Mouse (Mus musculus): ENCODE results near the gene Tmc8. TPM values are rescaled to one million over a fixed set of nuclear protein-coding genes. Genes with fewer than 3 reads are reported as not detected.
A peak's percentile ranks its signal among the peaks of the same experiment; 100 is the strongest.

The Tmc8 gene
- polyA plus RNA-seq, 1 experiment = 0.39 TPM

DNA sequence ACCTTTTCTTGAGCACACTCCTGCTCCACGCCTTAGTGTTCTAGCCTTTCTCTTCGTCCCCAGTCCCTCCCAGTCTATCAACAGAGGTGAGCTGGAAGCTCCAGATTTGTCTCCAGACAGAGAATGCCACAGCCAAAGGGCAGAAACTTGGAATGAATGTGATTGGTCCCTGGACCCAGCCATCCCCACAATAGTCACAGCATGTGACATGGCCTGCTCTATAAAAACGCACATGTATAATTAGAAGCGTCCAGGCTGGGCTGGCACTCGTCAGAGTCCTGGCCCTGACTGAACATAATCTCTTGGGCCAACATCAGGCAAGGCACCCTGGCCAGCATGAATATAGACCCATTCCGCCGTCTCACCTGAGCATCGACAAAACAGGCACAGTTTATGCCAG is 37.2 kb downstream of the Tmc8 start:
- H3K27ac ChIP-seq (ENCODE audit: insufficient read depth, low read length) = no peak overlapping the region
- TF ChIP-seq CTCF (IDR thresholded peaks at IDR 0.05; ENCODE audit: borderline replicate concordance, insufficient read depth, low read length) (no peak), POLR2A (IDR thresholded peaks at IDR 0.05; ENCODE audit: low read depth, low read length) (no peak)
- peaks cover 15% of the 10 kb centered on the region for H3K4me1 ChIP-seq (ENCODE audit: control insufficient read depth, insufficient read depth, low read length)
- H3K4me3 ChIP-seq (ENCODE audit: insufficient read depth, low read length) = no peak overlapping the region

GRCm38 (mm10) chr11:117820173-117820572 is 38.3 kb downstream of the Tmc8 start:
- Histone ChIP-seq H3K27ac (ENCODE audit: insufficient read depth, low read length) (no peak overlapping the region), H3K4me1 (ENCODE audit: control insufficient read depth, insufficient read depth, low read length) (peaks cover 17% of the 10 kb centered on the region), H3K4me3 (ENCODE audit: insufficient read depth, low read length) (no peak overlapping the region)
- TF ChIP-seq POLR2A (IDR thresholded peaks at IDR 0.05; ENCODE audit: low read depth, low read length) = no peak

DNA sequence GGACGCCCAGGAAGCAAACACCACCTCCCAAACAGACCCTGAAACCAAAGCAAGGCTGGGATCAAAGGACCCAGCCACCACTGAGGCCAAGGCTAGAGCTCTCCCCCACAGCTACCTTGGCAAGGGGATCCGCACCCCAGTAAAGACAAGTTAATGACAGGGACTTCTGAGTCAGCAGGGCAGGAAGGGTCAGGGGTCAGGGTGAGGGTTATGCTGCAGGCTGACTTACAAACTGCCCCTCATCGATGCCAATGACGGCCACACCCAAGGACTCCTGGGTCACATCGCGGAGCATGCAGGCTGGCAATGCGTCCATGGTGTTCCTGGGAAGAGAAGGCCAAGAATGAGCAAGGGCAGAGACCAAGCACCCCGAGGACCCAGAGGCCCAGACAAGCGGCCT is 40.0 kb downstream of the Tmc8 start:
- Histone ChIP-seq H3K4me1 (ENCODE audit: control insufficient read depth, insufficient read depth, low read length) (peaks cover 18% of the 10 kb centered on the region), H3K27ac (ENCODE audit: insufficient read depth, low read length) (peak overlapping the region; percentile 95), H3K4me3 (ENCODE audit: insufficient read depth, low read length) (no peak overlapping the region)
- TF ChIP-seq POLR2A (IDR thresholded peaks at IDR 0.05; ENCODE audit: low read depth, low read length) = no peak
- no peak for TF ChIP-seq CTCF (IDR thresholded peaks at IDR 0.05; ENCODE audit: borderline replicate concordance, insufficient read depth, low read length)

DNA sequence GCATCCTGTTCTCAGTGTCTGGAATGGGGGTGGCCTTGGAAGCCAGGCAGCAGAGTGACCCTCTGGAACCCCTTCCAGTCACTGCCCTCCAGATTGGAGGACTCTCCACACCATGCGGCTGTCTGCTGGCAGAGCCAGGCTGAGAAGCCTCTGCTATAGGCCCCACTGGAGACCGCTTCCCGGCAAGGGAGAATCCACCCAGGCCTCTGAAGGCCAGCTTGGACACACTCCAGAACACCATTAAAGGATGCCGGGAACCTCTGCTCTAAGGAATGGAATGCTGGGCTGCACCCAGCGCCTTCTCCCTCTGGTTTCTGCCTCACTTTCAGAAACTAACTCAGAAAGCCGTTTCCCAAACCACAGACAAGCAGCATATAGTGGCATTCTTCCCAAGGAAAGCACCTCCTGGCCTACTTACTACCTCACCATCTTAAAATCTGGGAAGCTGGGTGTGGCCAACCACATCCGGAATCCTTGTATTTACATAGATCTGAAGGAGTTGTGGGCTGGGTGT is 40.9 kb downstream of the Tmc8 start:
- Histone ChIP-seq H3K4me1 (ENCODE audit: control insufficient read depth, insufficient read depth, low read length) (peaks cover 27% of the 10 kb centered on the region), H3K4me3 (ENCODE audit: insufficient read depth, low read length) (no peak overlapping the region), H3K27ac (ENCODE audit: insufficient read depth, low read length) (peak overlapping the region; percentile 95)
- TF ChIP-seq CTCF (IDR thresholded peaks at IDR 0.05; ENCODE audit: borderline replicate concordance, insufficient read depth, low read length) = no peak
- 0 out of 2 replicates have a peak, but pooled peaks have one; percentile 24 for TF ChIP-seq POLR2A (IDR thresholded peaks at IDR 0.05; ENCODE audit: low read depth, low read length)

DNA sequence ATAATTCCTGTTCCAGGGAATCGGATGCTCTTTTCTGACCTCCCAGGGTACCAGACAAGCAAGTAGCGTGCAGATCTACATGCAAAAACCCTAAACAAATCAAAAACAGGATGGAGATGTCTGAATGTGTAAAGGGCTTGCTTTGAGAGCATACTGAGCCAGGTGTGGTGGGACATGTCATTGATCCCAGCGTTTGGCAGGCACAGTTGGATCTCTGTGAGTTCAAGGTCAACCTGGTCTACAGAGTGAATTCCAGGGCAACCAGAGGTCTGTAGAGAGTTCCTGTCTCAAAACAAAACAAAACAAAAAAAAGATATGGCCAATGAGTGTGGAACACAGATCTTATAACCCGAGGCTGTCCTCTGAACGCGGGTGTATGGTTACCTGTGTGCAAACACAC is 41.5 kb downstream of the Tmc8 start:
- TF ChIP-seq CTCF (IDR thresholded peaks at IDR 0.05; ENCODE audit: borderline replicate concordance, insufficient read depth, low read length) (no peak), POLR2A (IDR thresholded peaks at IDR 0.05; ENCODE audit: low read depth, low read length) (no peak)
- peaks cover 30% of the 10 kb centered on the region for H3K4me1 ChIP-seq (ENCODE audit: control insufficient read depth, insufficient read depth, low read length)
- no peak overlapping the region for H3K4me3 ChIP-seq (ENCODE audit: insufficient read depth, low read length)

DNA sequence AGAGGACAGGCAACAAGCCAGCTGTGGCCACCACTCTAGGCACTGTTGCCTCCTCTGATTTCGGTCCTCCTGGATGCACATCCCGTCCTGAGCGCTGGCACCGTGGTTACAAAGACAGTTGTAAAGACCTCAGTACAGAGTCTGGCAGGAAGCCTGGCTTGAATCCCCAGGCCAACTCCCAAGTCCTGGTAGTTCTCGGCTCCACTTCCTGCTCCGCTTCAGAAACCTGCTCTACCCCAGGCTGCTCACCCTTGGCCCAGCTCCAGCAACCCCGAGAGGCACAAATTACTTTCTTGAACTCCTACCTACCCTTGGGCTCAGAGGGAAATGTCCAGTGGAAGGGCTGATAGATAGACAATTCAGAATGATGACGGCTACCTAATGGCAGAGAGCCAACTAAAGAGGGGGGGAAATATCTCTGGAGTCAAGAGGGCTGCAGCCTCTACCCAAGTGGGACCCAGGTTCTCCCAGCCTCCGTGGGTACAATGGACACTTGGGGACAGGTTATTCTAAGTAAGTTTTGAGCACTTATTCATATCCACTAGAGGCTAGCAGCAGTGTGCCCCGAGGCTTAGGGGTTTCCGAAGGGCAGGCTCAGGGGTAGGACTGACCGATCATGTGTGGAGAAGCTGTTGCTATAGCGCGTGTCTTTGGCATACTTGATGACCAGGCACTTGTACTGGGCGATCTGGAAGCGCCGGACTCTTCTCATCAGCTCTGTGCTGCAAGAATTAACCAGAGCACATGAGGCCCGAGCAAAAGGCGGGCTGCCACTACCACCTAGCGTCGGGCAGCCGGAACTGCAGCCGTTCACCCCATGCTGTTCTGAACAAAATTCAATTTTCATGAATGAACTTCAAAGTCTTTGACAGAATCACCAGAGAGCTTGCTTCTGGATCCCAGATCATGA is 42.4 kb downstream of the Tmc8 start:
- Histone ChIP-seq H3K4me3 (ENCODE audit: insufficient read depth, low read length) (peak overlapping the region; percentile 65), H3K4me1 (ENCODE audit: control insufficient read depth, insufficient read depth, low read length) (peaks cover 37% of the 10 kb centered on the region), H3K27ac (ENCODE audit: insufficient read depth, low read length) (peak overlapping the region; percentile 47)
- peak; percentile 89 for TF ChIP-seq CTCF (IDR thresholded peaks at IDR 0.05; ENCODE audit: borderline replicate concordance, insufficient read depth, low read length)
- peak; percentile 30; the same call in 1 of the 2 replicates for TF ChIP-seq POLR2A (IDR thresholded peaks at IDR 0.05; ENCODE audit: low read depth, low read length)

More for the DNA sequence above, 41.5 kb downstream of the Tmc8 start:
- peak overlapping the region; percentile 95 for H3K27ac ChIP-seq (ENCODE audit: insufficient read depth, low read length)

GRCm38 (mm10) chr11:117825333-117826101 is 43.6 kb downstream of the Tmc8 start, which contains the start of the genes Afmid and Tk1:
Gene Afmid (plus strand): TSS chr11:117825924.
Gene Tk1 (minus strand): TSS chr11:117826092.
- Histone ChIP-seq H3K4me1 (ENCODE audit: control insufficient read depth, insufficient read depth, low read length) (peaks cover 43% of the 10 kb centered on the region), H3K27ac (ENCODE audit: insufficient read depth, low read length) (peak within 1 kb of the TSS; percentile 95), H3K4me3 (ENCODE audit: insufficient read depth, low read length) (peak within 1 kb of the TSS; percentile 65)
- TF ChIP-seq CTCF (IDR thresholded peaks at IDR 0.05; ENCODE audit: borderline replicate concordance, insufficient read depth, low read length) (no peak), POLR2A (IDR thresholded peaks at IDR 0.05; ENCODE audit: low read depth, low read length) (peak; percentile 52)

GRCm38 (mm10) chr11:117826164-117826563 is 44.3 kb downstream of the Tmc8 start:
- H3K27ac ChIP-seq (ENCODE audit: insufficient read depth, low read length) = peak overlapping the region; percentile 95
- TF ChIP-seq CTCF (IDR thresholded peaks at IDR 0.05; ENCODE audit: borderline replicate concordance, insufficient read depth, low read length) = no peak
- TF ChIP-seq POLR2A (IDR thresholded peaks at IDR 0.05; ENCODE audit: low read depth, low read length) = peak; percentile 31; the same call in 1 of the 2 replicates
- H3K4me3 ChIP-seq (ENCODE audit: insufficient read depth, low read length) = peak overlapping the region; percentile 65
- H3K4me1 ChIP-seq (ENCODE audit: control insufficient read depth, insufficient read depth, low read length) = peaks cover 43% of the 10 kb centered on the region

DNA sequence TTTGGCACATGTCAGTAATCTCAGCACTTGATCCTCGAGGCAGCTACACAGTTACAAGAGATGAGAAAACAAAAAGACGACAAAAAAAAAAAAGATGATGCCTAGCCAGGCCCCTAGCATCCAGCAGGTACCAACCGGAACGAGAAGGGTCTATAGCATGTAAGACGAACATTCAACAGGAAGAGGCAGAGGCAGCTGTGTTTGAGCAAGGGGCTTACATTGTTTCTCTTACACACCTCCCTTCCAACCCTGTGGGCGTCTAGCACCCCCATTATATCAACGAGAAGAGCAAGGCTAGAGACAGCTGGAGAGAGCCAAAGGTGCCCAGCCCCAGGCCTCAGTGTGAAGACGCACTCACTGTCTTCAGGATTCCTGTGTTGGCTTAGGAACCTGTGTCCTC is 45.0 kb downstream of the Tmc8 start:
- no peak for TF ChIP-seq CTCF (IDR thresholded peaks at IDR 0.05; ENCODE audit: borderline replicate concordance, insufficient read depth, low read length)
- TF ChIP-seq POLR2A (IDR thresholded peaks at IDR 0.05; ENCODE audit: low read depth, low read length) = no peak
- Histone ChIP-seq H3K4me3 (ENCODE audit: insufficient read depth, low read length) (no peak overlapping the region), H3K27ac (ENCODE audit: insufficient read depth, low read length) (no peak overlapping the region), H3K4me1 (ENCODE audit: control insufficient read depth, insufficient read depth, low read length) (peaks cover 43% of the 10 kb centered on the region)
